Mouse (Mus musculus) stomach, embryonic 16.5 days (tissue): ENCODE measurements around the gene Gm9999. TPM values are rescaled to one million over a fixed set of nuclear protein-coding genes. Genes with fewer than 3 reads are reported as not detected.
"Not testable (repeated sequence)": the region's sequence is repeated elsewhere in the genome, so short reads cannot be mapped to it uniquely, and the experiment has no call there.

Experiments used
- ATAC-seq: fragments of 200-750 bp; cut with Nextera tagmentation; 2 replicates; pipeline ENCODE4 v1.8.0; 2017; ENCODE audit warnings: moderate number of reproducible peaks, moderate TSS enrichment; ENCODE audit not compliant: insufficient read depth, low FRiP score
- H3K27ac ChIP-seq: fragments of 300-500 bp; sonication (generic); 2 replicates; pipeline ENCODE4 v1.5.1; 2014; ENCODE audit warnings: low read length
- H3K27me3 ChIP-seq: fragments of 300-500 bp; sonication (generic); 2 replicates; pipeline ENCODE4 v1.6.1; 2014; ENCODE audit warnings: low read length, control low read depth, mixed read lengths; ENCODE audit not compliant: control insufficient read depth, insufficient read depth
- H3K36me3 ChIP-seq: fragments of 300-500 bp; sonication (generic); 2 replicates; pipeline ENCODE4 v1.6.1; 2014; ENCODE audit warnings: low read length; ENCODE audit not compliant: control insufficient read depth, insufficient read depth
- H3K4me1 ChIP-seq: fragments of 300-500 bp; sonication (generic); 2 replicates; pipeline ENCODE4 v1.6.1; 2014; ENCODE audit warnings: low read length, control low read depth, mixed read lengths; ENCODE audit not compliant: control insufficient read depth, insufficient read depth
- H3K4me2 ChIP-seq: fragments of 300-500 bp; sonication (generic); 2 replicates; pipeline ENCODE4 v1.6.1; 2014; ENCODE audit warnings: low read depth, low read length, mixed read lengths
- H3K4me3 ChIP-seq: fragments of 300-500 bp; sonication (generic); replicated peaks from 2 replicates; pipeline ENCODE4 v1.5.1; 2014; ENCODE audit warnings: mild to moderate bottlenecking, low read length
- H3K9ac ChIP-seq: fragments of 300-500 bp; sonication (generic); 2 replicates; pipeline ENCODE4 v1.6.1; 2014; ENCODE audit warnings: low read length
- H3K9me3 ChIP-seq: fragments of 300-500 bp; sonication (generic); replicated peaks from 2 replicates; pipeline ENCODE4 v1.6.1; 2016; ENCODE audit warnings: low read length, control low read depth; ENCODE audit not compliant: control insufficient read depth
- WGBS: fragments of 180-500 bp; shearing (Covaris S2); extraction: QIAGEN DNeasy Blood & Tissue Kit; methylation state at CpG from one replicate; pipeline ENCODE4 v1.1.7; 2014; 5-methylcytosine and 5-hydroxymethylcytosine counted together
- polyA plus RNA-seq: library from polyadenylated mRNA; unstranded; fragments of >200 nt; fragmentation: Nextera tagmentation; extraction: Ambion mirVana; gene quantifications from 2 replicates; pipeline ENCODE4 v1.2.1, GENCODE M21; 2015

The Gm9999 gene
- polyA plus RNA-seq, 1 experiment from 2014 or later, result not detected

GRCm38 (mm10) chr7:47017146-47017545 lies 33.8 kb downstream of the Gm9999 start:
- no peaks in the 10 kb centered on the region for H3K9me3 ChIP-seq
- H3K9ac ChIP-seq, result no peak overlapping the region
- H3K36me3 ChIP-seq, result no peaks in the 10 kb centered on the region
- H3K4me2 ChIP-seq, result no peak overlapping the region
- ATAC-seq, result no peak
- H3K27ac ChIP-seq, result no peak overlapping the region
- WGBS, result 69% methylated on average over 7 of the region's 7 CpGs
- peaks cover 15% of the 10 kb centered on the region for H3K4me1 ChIP-seq
- no peak overlapping the region for H3K4me3 ChIP-seq
- no peaks in the 10 kb centered on the region for H3K27me3 ChIP-seq

GRCm38 (mm10) chr7:47019641-47020040 lies 36.3 kb downstream of the Gm9999 start:
- no peak for ATAC-seq
- H3K4me1 ChIP-seq, result peaks cover 14% of the 10 kb centered on the region
- H3K36me3 ChIP-seq, result no peaks in the 10 kb centered on the region
- 57% methylated on average over 5 of the region's 5 CpGs for WGBS
- H3K4me2 ChIP-seq, result no peak overlapping the region
- no peaks in the 10 kb centered on the region for H3K27me3 ChIP-seq
- H3K9me3 ChIP-seq, result no peaks in the 10 kb centered on the region
- no peak overlapping the region for H3K9ac ChIP-seq
- H3K4me3 ChIP-seq, result no peak overlapping the region
- no peak overlapping the region for H3K27ac ChIP-seq

- H3K27me3 ChIP-seq, result no peaks in the 10 kb centered on the region
- WGBS, result 11% methylated on average over 8 of the region's 8 CpGs
- H3K4me1 ChIP-seq, result peaks cover 3% of the 10 kb centered on the region; the same call in 1 of the 2 replicates
- 0 out of 2 replicates have a peak overlapping the region, but pooled peaks have one; percentile 31 for H3K9ac ChIP-seq
- no peaks in the 10 kb centered on the region for H3K36me3 ChIP-seq
- H3K27ac ChIP-seq, result no peak overlapping the region
- H3K4me3 ChIP-seq, result peak overlapping the region; percentile 21; the same call in 1 of the 2 replicates
- H3K9me3 ChIP-seq, result no peaks in the 10 kb centered on the region
- peak overlapping the region; percentile 47 for H3K4me2 ChIP-seq
- no peak for ATAC-seq
Measured at GRCm38 (mm10) chr7:47020956-47021355, 37.6 kb downstream of the Gm9999 start.

- Histone ChIP-seq H3K27ac (no peak overlapping the region), H3K4me2 (no peak overlapping the region), H3K4me1 (peaks cover 3% of the 10 kb centered on the region; the same call in 1 of the 2 replicates), H3K9ac (no peak overlapping the region), H3K27me3 (no peaks in the 10 kb centered on the region), H3K4me3 (no peak overlapping the region), H3K36me3 (no peaks in the 10 kb centered on the region), H3K9me3 (no peaks in the 10 kb centered on the region)
- 57% methylated on average over 8 of the region's 8 CpGs for WGBS
- no peak for ATAC-seq
Measured at GRCm38 (mm10) chr7:47022482-47022881, 39.1 kb downstream of the Gm9999 start.

- H3K4me3 ChIP-seq, result no peak overlapping the region
- no peak overlapping the region for H3K9ac ChIP-seq
- no peak overlapping the region for H3K4me2 ChIP-seq
- no peak for ATAC-seq
- H3K27me3 ChIP-seq, result no peaks in the 10 kb centered on the region
- H3K4me1 ChIP-seq, result peaks cover 3% of the 10 kb centered on the region; the same call in 1 of the 2 replicates
- H3K9me3 ChIP-seq, result no peaks in the 10 kb centered on the region
- 18% methylated on average over 6 of the region's 6 CpGs for WGBS
- H3K36me3 ChIP-seq, result no peaks in the 10 kb centered on the region
- H3K27ac ChIP-seq, result no peak overlapping the region
Measured at GRCm38 (mm10) chr7:47023530-47023929, 40.1 kb downstream of the Gm9999 start.

GRCm38 (mm10) chr7:47024454-47024853 lies 41.1 kb downstream of the Gm9999 start:
- Histone ChIP-seq H3K4me3 (no peak overlapping the region), H3K27ac (no peak overlapping the region), H3K4me2 (no peak overlapping the region), H3K4me1 (peaks cover 3% of the 10 kb centered on the region; the same call in 1 of the 2 replicates), H3K9me3 (no peaks in the 10 kb centered on the region), H3K27me3 (no peaks in the 10 kb centered on the region), H3K9ac (no peak overlapping the region), H3K36me3 (no peaks in the 10 kb centered on the region)
- 87% methylated on average over 7 of the region's 7 CpGs for WGBS
- ATAC-seq, result no peak

- H3K9me3 ChIP-seq, result no peaks in the 10 kb centered on the region
- no peak for ATAC-seq
- whole genome bisulfite sequencing, result 76% methylated on average over 9 of the region's 9 CpGs
Measured at GRCm38 (mm10) chr7:47025429-47025828, 42.0 kb downstream of the Gm9999 start.

GRCm38 (mm10) chr7:47026899-47027298 lies 43.5 kb downstream of the Gm9999 start:
- H3K36me3 ChIP-seq, H3K4me3 ChIP-seq, H3K9me3 ChIP-seq, H3K27me3 ChIP-seq, H3K9ac ChIP-seq, H3K4me1 ChIP-seq, H3K4me2 ChIP-seq, ATAC-seq, H3K27ac ChIP-seq: not testable (repeated sequence)
- 83% methylated on average over 3 of the region's 3 CpGs for WGBS

More at GRCm38 (mm10) chr7:47025429-47025828, 42.0 kb downstream of the Gm9999 start:
- Histone ChIP-seq H3K9ac (no peak overlapping the region), H3K27me3 (no peaks in the 10 kb centered on the region), H3K4me3 (no peak overlapping the region), H3K4me1 (peaks cover 3% of the 10 kb centered on the region; the same call in 1 of the 2 replicates), H3K36me3 (no peaks in the 10 kb centered on the region), H3K4me2 (no peak overlapping the region), H3K27ac (no peak overlapping the region)

- ATAC-seq, result no peak
- H3K9ac ChIP-seq, result no peak overlapping the region
- no peak overlapping the region for H3K4me3 ChIP-seq
- H3K4me1 ChIP-seq, result no peaks in the 10 kb centered on the region
- no peak overlapping the region for H3K27ac ChIP-seq
- no peak overlapping the region for H3K4me2 ChIP-seq
- no peaks in the 10 kb centered on the region for H3K9me3 ChIP-seq
- no peaks in the 10 kb centered on the region for H3K27me3 ChIP-seq
- WGBS, result 73% methylated on average over 1 of the region's 1 CpGs
- H3K36me3 ChIP-seq, result no peaks in the 10 kb centered on the region
Measured at GRCm38 (mm10) chr7:47027520-47027919, 44.1 kb downstream of the Gm9999 start.
